Mouse (Mus musculus) intestine, embryonic 16.5 days (tissue): ENCODE measurements around the gene Gbe1. TPM values are rescaled to one million over a fixed set of nuclear protein-coding genes. Genes with fewer than 3 reads are reported as not detected.

Source experiments
- ATAC-seq: fragments of 200-750 bp; cut with Nextera tagmentation; 2 replicates; pipeline ENCODE4 v1.8.0; 2017; ENCODE audit warnings: moderate TSS enrichment, moderate library complexity
- H3K27ac ChIP-seq: fragments of 300-500 bp; sonication (generic); 2 replicates; pipeline ENCODE4 v1.5.1; 2014; ENCODE audit warnings: mild to moderate bottlenecking, low read length
- H3K27me3 ChIP-seq: fragments of 300-500 bp; sonication (generic); replicated peaks from 2 replicates; pipeline ENCODE4 v1.6.1; 2014; ENCODE audit warnings: low read length, control low read depth, mixed read lengths; ENCODE audit not compliant: control insufficient read depth, insufficient read depth
- H3K36me3 ChIP-seq: fragments of 300-500 bp; sonication (generic); 2 replicates; pipeline ENCODE4 v1.6.1; 2014; ENCODE audit warnings: low read length, control low read depth; ENCODE audit not compliant: control insufficient read depth, insufficient read depth
- H3K4me1 ChIP-seq: fragments of 300-500 bp; sonication (generic); 2 replicates; pipeline ENCODE4 v1.6.1; 2014; ENCODE audit warnings: low read length, control low read depth, mixed read lengths; ENCODE audit not compliant: control insufficient read depth, insufficient read depth
- H3K4me2 ChIP-seq: fragments of 300-500 bp; sonication (generic); 2 replicates; pipeline ENCODE4 v1.6.1; 2014; ENCODE audit warnings: low read depth, low read length, control low read depth
- H3K4me3 ChIP-seq: fragments of 300-500 bp; sonication (generic); 2 replicates; pipeline ENCODE4 v1.5.1; 2014; ENCODE audit warnings: mild to moderate bottlenecking, low read length
- H3K9ac ChIP-seq: fragments of 300-500 bp; sonication (generic); 2 replicates; pipeline ENCODE4 v1.6.1; 2014; ENCODE audit warnings: low read depth, low read length
- H3K9me3 ChIP-seq: fragments of 300-500 bp; sonication (generic); 2 replicates; pipeline ENCODE4 v1.6.1; 2016; ENCODE audit warnings: low read length, control low read depth; ENCODE audit not compliant: control insufficient read depth
- WGBS: fragments of 180-500 bp; shearing (Covaris S2); extraction: QIAGEN DNeasy Blood & Tissue Kit; methylation state at CpG from one replicate; pipeline ENCODE4 v1.1.7; 2014; 5-methylcytosine and 5-hydroxymethylcytosine counted together
- polyA plus RNA-seq: library from polyadenylated mRNA; unstranded; fragments of >200 nt; fragmentation: Nextera tagmentation; extraction: Ambion mirVana; gene quantifications from 2 replicates; pipeline ENCODE4 v1.2.1, GENCODE M21; 2015

Gbe1 gene
- polyA plus RNA-seq, 1 experiment from 2014 or later = 27.2 TPM

GRCm38 (mm10) chr16:70524273-70524672 is 210.5 kb downstream of the Gbe1 start:
- no peak overlapping the region for H3K4me3 ChIP-seq
- no peak overlapping the region for H3K9ac ChIP-seq
- no peak overlapping the region for H3K4me2 ChIP-seq
- no peak overlapping the region for H3K27ac ChIP-seq
- H3K9me3 ChIP-seq = no peaks in the 10 kb centered on the region
- ATAC-seq = no peak
- 81% methylated on average over 4 of the region's 4 CpGs for WGBS
- H3K4me1 ChIP-seq = no peaks in the 10 kb centered on the region
- no peaks in the 10 kb centered on the region for H3K36me3 ChIP-seq
- H3K27me3 ChIP-seq = no peaks in the 10 kb centered on the region

GRCm38 (mm10) chr16:70527224-70527623 is 213.5 kb downstream of the Gbe1 start:
- H3K4me3 ChIP-seq = no peak overlapping the region
- H3K4me2 ChIP-seq = no peak overlapping the region
- no peak for ATAC-seq
- no peak overlapping the region for H3K9ac ChIP-seq
- WGBS = 89% methylated on average over 8 of the region's 8 CpGs
- H3K4me1 ChIP-seq = no peaks in the 10 kb centered on the region
- H3K27ac ChIP-seq = no peak overlapping the region
- no peaks in the 10 kb centered on the region for H3K27me3 ChIP-seq
- H3K36me3 ChIP-seq = no peaks in the 10 kb centered on the region
- no peaks in the 10 kb centered on the region for H3K9me3 ChIP-seq

- WGBS = 88% methylated on average over 2 of the region's 2 CpGs
- no peak overlapping the region for H3K9ac ChIP-seq
- H3K27me3 ChIP-seq = no peaks in the 10 kb centered on the region
- no peaks in the 10 kb centered on the region for H3K9me3 ChIP-seq
- no peaks in the 10 kb centered on the region for H3K36me3 ChIP-seq
- H3K4me1 ChIP-seq = no peaks in the 10 kb centered on the region
- no peak for ATAC-seq
- no peak overlapping the region for H3K4me3 ChIP-seq
- no peak overlapping the region for H3K27ac ChIP-seq
- no peak overlapping the region for H3K4me2 ChIP-seq
Observed at GRCm38 (mm10) chr16:70535224-70535623, 221.5 kb downstream of the Gbe1 start.

GRCm38 (mm10) chr16:70550835-70551234 is 237.1 kb downstream of the Gbe1 start:
- H3K27me3 ChIP-seq = no peaks in the 10 kb centered on the region
- H3K4me1 ChIP-seq = no peaks in the 10 kb centered on the region
- no peaks in the 10 kb centered on the region for H3K36me3 ChIP-seq
- no peak overlapping the region for H3K9ac ChIP-seq
- no peak overlapping the region for H3K4me3 ChIP-seq
- WGBS = 72% methylated on average over 3 of the region's 3 CpGs
- no peak for ATAC-seq
- H3K4me2 ChIP-seq = no peak overlapping the region
- H3K27ac ChIP-seq = no peak overlapping the region
- no peaks in the 10 kb centered on the region for H3K9me3 ChIP-seq

GRCm38 (mm10) chr16:70561635-70562348 is 248.0 kb downstream of the Gbe1 start:
- H3K36me3 ChIP-seq = no peaks in the 10 kb centered on the region
- H3K9ac ChIP-seq = no peak overlapping the region
- 81% methylated on average over 10 of the region's 10 CpGs for WGBS
- no peak overlapping the region for H3K4me3 ChIP-seq
- ATAC-seq = 0 out of 2 replicates have a peak, but pooled peaks have one; percentile 23
- no peaks in the 10 kb centered on the region for H3K4me1 ChIP-seq
- H3K27me3 ChIP-seq = no peaks in the 10 kb centered on the region
- H3K4me2 ChIP-seq = no peak overlapping the region
- no peak overlapping the region for H3K27ac ChIP-seq
- H3K9me3 ChIP-seq = no peaks in the 10 kb centered on the region

- no peak for ATAC-seq
- H3K4me2 ChIP-seq = no peak overlapping the region
- no peaks in the 10 kb centered on the region for H3K36me3 ChIP-seq
- H3K4me1 ChIP-seq = no peaks in the 10 kb centered on the region
- 80% methylated on average over 8 of the region's 8 CpGs for WGBS
- H3K9ac ChIP-seq = no peak overlapping the region
- H3K4me3 ChIP-seq = no peak overlapping the region
- no peaks in the 10 kb centered on the region for H3K27me3 ChIP-seq
- H3K9me3 ChIP-seq = no peaks in the 10 kb centered on the region
- H3K27ac ChIP-seq = no peak overlapping the region
Observed at GRCm38 (mm10) chr16:70562574-70562973, 248.8 kb downstream of the Gbe1 start.

- H3K9me3 ChIP-seq = no peaks in the 10 kb centered on the region
- no peak overlapping the region for H3K27ac ChIP-seq
- H3K27me3 ChIP-seq = no peaks in the 10 kb centered on the region
- no peaks in the 10 kb centered on the region for H3K4me1 ChIP-seq
- peak; percentile 40; the same call in 1 of the 2 replicates for ATAC-seq
- no peak overlapping the region for H3K9ac ChIP-seq
- no peak overlapping the region for H3K4me3 ChIP-seq
- no peak overlapping the region for H3K4me2 ChIP-seq
- 53% methylated on average over 5 of the region's 5 CpGs for WGBS
- H3K36me3 ChIP-seq = no peaks in the 10 kb centered on the region
Observed at GRCm38 (mm10) chr16:70563456-70563855, 249.7 kb downstream of the Gbe1 start.

GRCm38 (mm10) chr16:70568341-70569265 is 254.9 kb downstream of the Gbe1 start:
- H3K4me2 ChIP-seq = no peak overlapping the region
- H3K27ac ChIP-seq = no peak overlapping the region
- ATAC-seq = peak; percentile 50; the same call in 1 of the 2 replicates
- no peaks in the 10 kb centered on the region for H3K9me3 ChIP-seq
- no peaks in the 10 kb centered on the region for H3K4me1 ChIP-seq
- 59% methylated on average over 23 of the region's 23 CpGs for WGBS
- H3K4me3 ChIP-seq = no peak overlapping the region
- no peaks in the 10 kb centered on the region for H3K36me3 ChIP-seq
- H3K27me3 ChIP-seq = no peaks in the 10 kb centered on the region
- H3K9ac ChIP-seq = no peak overlapping the region

- Histone ChIP-seq H3K9ac (no peak overlapping the region), H3K9me3 (no peaks in the 10 kb centered on the region), H3K27ac (no peak overlapping the region), H3K27me3 (no peaks in the 10 kb centered on the region), H3K4me3 (no peak overlapping the region), H3K36me3 (no peaks in the 10 kb centered on the region), H3K4me1 (no peaks in the 10 kb centered on the region), H3K4me2 (no peak overlapping the region)
- ATAC-seq = no peak
- no CpG with 5 or more reads among the region's 7 CpGs for WGBS
Observed at GRCm38 (mm10) chr16:70585964-70586363, 272.2 kb downstream of the Gbe1 start.
